ENCODE assay signal across 7 mouse cellular contexts in the genomic region with DNA sequence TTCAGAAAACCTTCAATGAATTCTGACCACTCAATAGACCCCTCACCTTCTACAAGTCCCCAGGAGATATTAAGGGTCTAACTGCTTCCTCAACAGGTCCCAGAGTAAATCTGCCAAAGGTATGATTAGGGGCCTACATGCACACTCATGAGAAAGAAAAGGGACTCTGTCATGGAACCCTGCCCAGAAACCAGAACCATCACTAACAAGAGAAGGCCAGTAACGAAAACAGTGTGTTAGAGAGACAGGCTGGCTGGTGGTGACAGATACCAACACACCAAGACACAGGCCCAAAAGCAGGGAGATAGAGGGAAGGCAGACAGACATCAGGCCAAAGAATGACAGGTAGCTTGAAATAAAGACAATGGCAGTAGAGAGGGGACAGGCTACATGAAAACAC. TPM values are rescaled to one million over a fixed set of nuclear protein-coding genes. Genes with fewer than 3 reads are reported as not detected.
"Had no signal": no experiment of that assay in that cellular context is flagged by ENCODE, and none has a peak within 500 bp of the region (broad histone marks: within the 10 kb centered on the region; RNA-seq: fewer than 3 reads in every experiment).

No protein-coding gene starts in this region.

RNA-seq across cellular contexts. Expression of gene Cntfr, which starts 8.3 kb away (rescaled TPM):
- polyA plus RNA-seq: macrophage had no signal

RNA-seq across cellular contexts. Expression of gene Arid3c, which starts 42.4 kb away (rescaled TPM):
- polyA plus RNA-seq: kidney, adult 2 months; limb, embryonic 10.5 days; liver, embryonic 12.5 days; liver, embryonic 15.5 days; macrophage; spleen, adult 2 months; stomach, embryonic 16.5 days had no signal
